ENCODE assay signal across 12 mouse cellular contexts in the genomic region with DNA sequence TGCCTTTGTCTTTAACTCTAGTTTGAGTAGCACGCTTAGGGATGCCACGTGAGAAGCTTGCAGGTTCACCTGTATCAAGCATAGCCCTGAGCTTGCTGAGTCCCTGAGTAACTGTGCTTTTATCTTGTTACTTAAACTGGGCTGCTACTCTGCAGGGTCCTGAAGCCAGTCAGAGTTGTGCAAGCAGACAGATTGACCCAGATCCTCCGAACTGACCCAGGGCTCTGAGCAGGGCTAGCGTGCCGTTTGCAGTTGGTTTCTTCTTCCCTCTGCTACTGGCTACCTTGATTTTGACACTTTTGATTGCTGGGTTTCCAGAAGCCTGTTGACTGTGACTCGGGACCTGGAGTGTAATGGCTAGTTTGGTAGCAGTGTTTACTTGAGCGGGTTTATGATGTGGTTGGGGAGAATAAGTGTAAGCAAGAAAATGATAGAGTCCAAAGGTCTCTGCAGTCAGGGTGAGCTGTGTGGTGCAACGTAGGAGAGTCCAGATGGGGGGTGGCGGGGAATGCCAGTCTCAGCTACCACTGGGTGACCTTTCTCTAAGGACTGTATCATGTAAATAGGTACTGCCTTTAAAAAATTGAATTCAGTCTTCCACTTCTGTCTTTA. TPM values are rescaled to one million over a fixed set of nuclear protein-coding genes. Genes with fewer than 3 reads are reported as not detected.
A peak's percentile ranks its signal among the peaks of the same experiment; 100 is the strongest.
DNase-seq lines count a peak whose midpoint lies in the region; ATAC-seq lines count a peak whose summit lies in the region.
"Had no signal": no experiment of that assay in that cellular context is flagged by ENCODE, and none has a peak within 500 bp of the region (broad histone marks: within the 10 kb centered on the region; RNA-seq: fewer than 3 reads in every experiment).

No protein-coding gene starts in this region.

- no peak overlapping the region for H3K27ac ChIP-seq in embryonic facial prominence, embryonic 15.5 days (replicated peaks)
- H3K27ac ChIP-seq in embryonic facial prominence, embryonic 10.5 days (replicated peaks), result no peak overlapping the region
- H3K27ac ChIP-seq in midbrain, embryonic 16.5 days (ENCODE audit: low read length), result peak overlapping the region; percentile 26; the same call in 1 of the 2 replicates
- no peak overlapping the region for H3K27ac ChIP-seq in midbrain, embryonic 14.5 days (replicated peaks; ENCODE audit: low read depth, low read length)

- H3K4me3 ChIP-seq in embryonic facial prominence, embryonic 15.5 days (replicated peaks), result no peak overlapping the region
- no peak overlapping the region for H3K4me3 ChIP-seq in embryonic facial prominence, embryonic 10.5 days
- H3K4me3 ChIP-seq in midbrain, embryonic 16.5 days (ENCODE audit: low read depth, low read length), result no peak overlapping the region
- no peak overlapping the region for H3K4me3 ChIP-seq in midbrain, embryonic 14.5 days (replicated peaks; ENCODE audit: low read depth, low read length)

- H3K9me3 ChIP-seq in embryonic facial prominence, embryonic 15.5 days (replicated peaks), result no peaks in the 10 kb centered on the region
- no peaks in the 10 kb centered on the region for H3K9me3 ChIP-seq in embryonic facial prominence, embryonic 10.5 days
- H3K9me3 ChIP-seq in midbrain, embryonic 16.5 days (replicated peaks; ENCODE audit: control insufficient read depth, low read length, poor library complexity, severe bottlenecking), result no peaks in the 10 kb centered on the region
- no peaks in the 10 kb centered on the region for H3K9me3 ChIP-seq in midbrain, embryonic 14.5 days (ENCODE audit: control insufficient read depth, low read length)

- no peak overlapping the region for H3K9ac ChIP-seq in embryonic facial prominence, embryonic 15.5 days
- H3K9ac ChIP-seq in midbrain, embryonic 16.5 days (ENCODE audit: low read depth, low read length), result no peak overlapping the region
- H3K9ac ChIP-seq in midbrain, embryonic 14.5 days (replicated peaks; ENCODE audit: low read length), result no peak overlapping the region

- H3K4me2 ChIP-seq in embryonic facial prominence, embryonic 15.5 days (replicated peaks), result no peak overlapping the region
- H3K4me2 ChIP-seq in midbrain, embryonic 16.5 days (ENCODE audit: low read length), result no peak overlapping the region
- no peak overlapping the region for H3K4me2 ChIP-seq in midbrain, embryonic 14.5 days (ENCODE audit: low read length)

- 80% methylated on average over 9 of the region's 9 CpGs for WGBS in embryonic facial prominence, embryonic 15.5 days
- WGBS in embryonic facial prominence, embryonic 10.5 days, result 85% methylated on average over 9 of the region's 9 CpGs
- 90% methylated on average over 9 of the region's 9 CpGs for WGBS in midbrain, embryonic 16.5 days
- 87% methylated on average over 9 of the region's 9 CpGs for WGBS in midbrain, embryonic 14.5 days

- no peaks in the 10 kb centered on the region for H3K4me1 ChIP-seq in embryonic facial prominence, embryonic 15.5 days
- no peaks in the 10 kb centered on the region; the same call in 1 of the 2 replicates for H3K4me1 ChIP-seq in embryonic facial prominence, embryonic 10.5 days
- no peaks in the 10 kb centered on the region for H3K4me1 ChIP-seq in midbrain, embryonic 16.5 days (ENCODE audit: control insufficient read depth, insufficient read depth, low read length)
- H3K4me1 ChIP-seq in midbrain, embryonic 14.5 days (ENCODE audit: control insufficient read depth, insufficient read depth, low read length), result no peaks in the 10 kb centered on the region

- ATAC-seq in embryonic facial prominence, embryonic 15.5 days (ENCODE audit: insufficient number of reproducible peaks, low FRiP score, low TSS enrichment, low read depth), result peak; percentile 43; the same call in 1 of the 2 replicates
- no peak for ATAC-seq in midbrain, embryonic 16.5 days
- no peak for ATAC-seq in midbrain, embryonic 14.5 days (ENCODE audit: low FRiP score, low TSS enrichment)
- ATAC-seq in erythroblast, adult 5-6 weeks (replicated peaks; ENCODE audit: low FRiP score, poor library complexity, severe bottlenecking), result no peak
- ATAC-seq: Patski had no signal

- intact Hi-C loops in gastrocnemius, postnatal 36 days (cut with DNase I), result no loop called here

- no peaks in the 10 kb centered on the region for H3K27me3 ChIP-seq in embryonic facial prominence, embryonic 15.5 days
- no peaks in the 10 kb centered on the region for H3K27me3 ChIP-seq in embryonic facial prominence, embryonic 10.5 days (replicated peaks; ENCODE audit: low read depth, poor library complexity, severe bottlenecking)
- H3K27me3 ChIP-seq in midbrain, embryonic 16.5 days (ENCODE audit: control insufficient read depth, insufficient read depth, low read depth, low read length), result no peaks in the 10 kb centered on the region
- H3K27me3 ChIP-seq in midbrain, embryonic 14.5 days (ENCODE audit: control insufficient read depth, insufficient read depth, low read length), result no peaks in the 10 kb centered on the region
- H3K27me3 ChIP-seq: Patski had no signal

- peaks cover 35% of the 10 kb centered on the region for H3K36me3 ChIP-seq in embryonic facial prominence, embryonic 15.5 days
- H3K36me3 ChIP-seq in embryonic facial prominence, embryonic 10.5 days (replicated peaks), result peaks cover 44% of the 10 kb centered on the region
- H3K36me3 ChIP-seq in midbrain, embryonic 16.5 days (ENCODE audit: control insufficient read depth, insufficient read depth, low read length), result peaks cover 25% of the 10 kb centered on the region
- peaks cover 40% of the 10 kb centered on the region for H3K36me3 ChIP-seq in midbrain, embryonic 14.5 days (ENCODE audit: control insufficient read depth, insufficient read depth, low read length)

- DNase-seq in embryonic facial prominence, embryonic 10.5 days (ENCODE audit: low spot score), result no peak
- DNase-seq in midbrain, embryonic 14.5 days, result no peak
- peak; percentile 68 to 81 for DNase-seq in kidney, postnatal 25 days
- DNase-seq in yolk sac, embryonic 10.5 days (ENCODE audit: low spot score), result peak; percentile 24
- DNase-seq in gastrocnemius, postnatal 36 days, result no peak
- DNase-seq: heart, postnatal 10 days; thymus, postnatal 25 days had no signal

RNA-seq across cellular contexts. Expression of a gene that starts 30.2 kb away (rescaled TPM):
- polyA plus RNA-seq in embryonic facial prominence, embryonic 15.5 days (2015; fragmentation: Nextera tagmentation; extraction: Ambion mirVana), result 4.7 and 5.9 TPM in 2 replicates
- polyA plus RNA-seq in embryonic facial prominence, embryonic 10.5 days (2016; fragmentation: Nextera tagmentation; extraction: Ambion mirVana), result 1.6 and 2.0 TPM in 2 replicates
- polyA plus RNA-seq in midbrain, embryonic 16.5 days (2015; fragmentation: Nextera tagmentation; extraction: Ambion mirVana), result 1.3 and 1.5 TPM in 2 replicates
- polyA plus RNA-seq in midbrain, embryonic 14.5 days (2014; fragmentation: Nextera tagmentation; extraction: Ambion mirVana), result 4.0 and 6.6 TPM in 2 replicates
- 0.58 and 1.3 TPM in 2 replicates for total RNA-seq in erythroblast, adult 5-6 weeks (2015; ENCODE audit: low replicate concordance)
- 2.4 and 2.8 TPM in 2 replicates for total RNA-seq in erythroblast, adult 5-6 weeks (2017; ENCODE audit: low replicate concordance)
- total RNA-seq in gastrocnemius, postnatal 36 days (2021), result 100 to 1,000 TPM; 460 to 537 TPM

RNA-seq across cellular contexts. Expression of a gene that starts 30.6 kb away (rescaled TPM):
- 1.2 and 1.6 TPM in 2 replicates for polyA plus RNA-seq in embryonic facial prominence, embryonic 15.5 days (2015; fragmentation: Nextera tagmentation; extraction: Ambion mirVana)
- polyA plus RNA-seq in embryonic facial prominence, embryonic 10.5 days (2016; fragmentation: Nextera tagmentation; extraction: Ambion mirVana), result 0.69 and 0.99 TPM in 2 replicates
- 1.2 and 1.5 TPM in 2 replicates for polyA plus RNA-seq in midbrain, embryonic 16.5 days (2015; fragmentation: Nextera tagmentation; extraction: Ambion mirVana)
- 0.95 and 1.6 TPM in 2 replicates for polyA plus RNA-seq in midbrain, embryonic 14.5 days (2014; fragmentation: Nextera tagmentation; extraction: Ambion mirVana)
- not detected in 2 replicates for total RNA-seq in erythroblast, adult 5-6 weeks (2015; ENCODE audit: low replicate concordance)
- total RNA-seq in erythroblast, adult 5-6 weeks (2017; ENCODE audit: low replicate concordance), result not detected in 2 replicates
- 1 to 10 TPM; 3.7 to 4.5 TPM for total RNA-seq in gastrocnemius, postnatal 36 days (2021)
- total RNA-seq: neutrophil, adult 5-6 weeks had no signal

RNA-seq across cellular contexts. Expression of a gene that starts 33.5 kb away (rescaled TPM):
- polyA plus RNA-seq in embryonic facial prominence, embryonic 15.5 days (2015; fragmentation: Nextera tagmentation; extraction: Ambion mirVana), result 7.1 and 7.2 TPM in 2 replicates
- 4.7 and 5.7 TPM in 2 replicates for polyA plus RNA-seq in embryonic facial prominence, embryonic 10.5 days (2016; fragmentation: Nextera tagmentation; extraction: Ambion mirVana)
- 14.6 and 17.4 TPM in 2 replicates for polyA plus RNA-seq in midbrain, embryonic 16.5 days (2015; fragmentation: Nextera tagmentation; extraction: Ambion mirVana)
- polyA plus RNA-seq in midbrain, embryonic 14.5 days (2014; fragmentation: Nextera tagmentation; extraction: Ambion mirVana), result 14.8 and 16.8 TPM in 2 replicates
- total RNA-seq in erythroblast, adult 5-6 weeks (2015; ENCODE audit: low replicate concordance), result 5.0 TPM in 1 of 2 replicates, not detected in the other
- total RNA-seq in erythroblast, adult 5-6 weeks (2017; ENCODE audit: low replicate concordance), result not detected in 2 replicates
- total RNA-seq in gastrocnemius, postnatal 36 days (2021), result 10 to 100 TPM in 1 of 2 experiments, 1 to 10 TPM in 1; 7.4 to 11.4 TPM

RNA-seq across cellular contexts. Expression of a gene that starts 42.6 kb away (rescaled TPM):
- polyA plus RNA-seq in embryonic facial prominence, embryonic 15.5 days (2015; fragmentation: Nextera tagmentation; extraction: Ambion mirVana), result 14.5 and 17.5 TPM in 2 replicates
- polyA plus RNA-seq in embryonic facial prominence, embryonic 10.5 days (2016; fragmentation: Nextera tagmentation; extraction: Ambion mirVana), result 10.5 and 10.9 TPM in 2 replicates
- polyA plus RNA-seq in midbrain, embryonic 16.5 days (2015; fragmentation: Nextera tagmentation; extraction: Ambion mirVana), result 22.1 and 22.4 TPM in 2 replicates
- 19.4 and 21.0 TPM in 2 replicates for polyA plus RNA-seq in midbrain, embryonic 14.5 days (2014; fragmentation: Nextera tagmentation; extraction: Ambion mirVana)
- total RNA-seq in erythroblast, adult 5-6 weeks (2015; ENCODE audit: low replicate concordance), result 2.9 and 5.4 TPM in 2 replicates
- total RNA-seq in erythroblast, adult 5-6 weeks (2017; ENCODE audit: low replicate concordance), result 0.77 and 1.5 TPM in 2 replicates
- total RNA-seq in gastrocnemius, postnatal 36 days (2021), result 10 to 100 TPM; 36.8 to 38.8 TPM

Comparison
In these comparisons a context has a peak if more than half of its experiments do, and no peak if none do; other contexts are left out.
1. DNase-seq: peak in kidney, postnatal 25 days (2 of 2) and yolk sac, embryonic 10.5 days (single experiment); none in embryonic facial prominence, embryonic 10.5 days (single experiment), midbrain, embryonic 14.5 days (single experiment) and gastrocnemius, postnatal 36 days (0 of 2).